Mouse (Mus musculus): ENCODE data around the gene Arhgap23. TPM values are rescaled to one million over a fixed set of nuclear protein-coding genes. Genes with fewer than 3 reads are reported as not detected.

The Arhgap23 gene
- total and polyA plus RNA-seq, 3 experiments: 1.2 to 5.6 (median 4.2) TPM

DNA sequence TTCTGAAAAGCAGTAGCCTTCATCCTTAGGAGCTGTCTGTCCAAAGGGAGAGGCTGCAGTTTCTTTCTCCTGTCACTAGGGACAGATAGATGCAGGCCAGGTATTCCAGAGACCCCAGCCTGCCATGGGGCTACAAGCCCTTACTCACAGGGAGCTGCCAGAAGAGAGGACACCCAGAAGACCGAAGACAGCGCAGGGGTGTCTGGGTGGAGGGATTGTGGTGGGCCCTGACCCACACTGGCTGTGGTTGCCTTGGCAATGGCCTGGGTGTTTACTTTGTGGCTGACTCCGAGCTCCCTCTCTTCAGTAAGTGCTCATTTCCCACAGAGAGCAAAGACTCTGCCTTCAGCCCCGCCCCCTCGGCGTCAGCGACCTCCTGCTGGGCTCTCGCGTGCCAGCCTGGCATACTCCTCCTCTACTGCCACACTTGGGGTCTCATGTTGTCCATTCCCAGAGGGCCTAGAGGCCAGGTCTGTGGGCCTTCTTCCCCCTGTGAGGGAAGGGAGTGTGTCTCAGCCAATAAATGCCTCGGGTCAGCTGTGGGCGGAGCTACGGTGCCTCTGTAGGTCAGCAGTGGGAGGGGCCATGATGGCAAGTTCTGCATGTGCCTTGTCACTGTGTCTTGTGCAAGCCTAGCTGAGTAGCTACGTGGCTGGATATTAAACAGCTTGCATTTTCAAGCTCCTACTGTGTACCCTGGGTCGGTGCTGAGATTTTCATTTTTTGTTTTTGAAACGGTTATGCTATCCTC lies 19.5 kb downstream of the Arhgap23 start (continued):
- TF ChIP-seq CTCF (conservative IDR thresholded peaks at IDR 0.05 in 1 of 2, IDR thresholded peaks at IDR 0.05 in 1 of 2; ENCODE audit: low read depth in 2 of 2, low read length in 2 of 2): peak; percentile 63 to 67
- TF ChIP-seq E2F4 (IDR thresholded peaks at IDR 0.05; ENCODE audit: insufficient replicate concordance, low read depth, low read length): no peak
- 0 out of 2 replicates have a peak, but pooled peaks have one; percentile 31 for TF ChIP-seq KAT2A (IDR thresholded peaks at IDR 0.05; ENCODE audit: insufficient replicate concordance, low read length)
- no peak for TF ChIP-seq UBTF (IDR thresholded peaks at IDR 0.05; ENCODE audit: low read depth, low read length)
- peak; percentile 63 for TF ChIP-seq ELF1 (IDR thresholded peaks at IDR 0.05; ENCODE audit: low read depth, low read length)
- TF ChIP-seq POLR2A (IDR thresholded peaks at IDR 0.05; ENCODE audit: low read depth, low read length): peak; percentile 76
- TF ChIP-seq HCFC1 (IDR thresholded peaks at IDR 0.05; ENCODE audit: low read depth, low read length): peak; percentile 51; the same call in 1 of the 2 replicates
- peak; percentile 69 for TF ChIP-seq TBP (conservative IDR thresholded peaks at IDR 0.05; ENCODE audit: low read depth, low read length)
- no peak for TF ChIP-seq ZKSCAN1 (IDR thresholded peaks at IDR 0.05; ENCODE audit: borderline replicate concordance, low read depth, low read length)
- TF ChIP-seq IRF4 (IDR thresholded peaks at IDR 0.05; ENCODE audit: low read depth, low read length): peak; percentile 40; the same call in 1 of the 2 replicates
- TF ChIP-seq POLR2AphosphoS2 (IDR thresholded peaks at IDR 0.05; ENCODE audit: low read depth, low read length): peak; percentile 78; the same call in 1 of the 2 replicates
- TF ChIP-seq CHD1 (IDR thresholded peaks at IDR 0.05; ENCODE audit: low read depth, low read length): no peak

DNA sequence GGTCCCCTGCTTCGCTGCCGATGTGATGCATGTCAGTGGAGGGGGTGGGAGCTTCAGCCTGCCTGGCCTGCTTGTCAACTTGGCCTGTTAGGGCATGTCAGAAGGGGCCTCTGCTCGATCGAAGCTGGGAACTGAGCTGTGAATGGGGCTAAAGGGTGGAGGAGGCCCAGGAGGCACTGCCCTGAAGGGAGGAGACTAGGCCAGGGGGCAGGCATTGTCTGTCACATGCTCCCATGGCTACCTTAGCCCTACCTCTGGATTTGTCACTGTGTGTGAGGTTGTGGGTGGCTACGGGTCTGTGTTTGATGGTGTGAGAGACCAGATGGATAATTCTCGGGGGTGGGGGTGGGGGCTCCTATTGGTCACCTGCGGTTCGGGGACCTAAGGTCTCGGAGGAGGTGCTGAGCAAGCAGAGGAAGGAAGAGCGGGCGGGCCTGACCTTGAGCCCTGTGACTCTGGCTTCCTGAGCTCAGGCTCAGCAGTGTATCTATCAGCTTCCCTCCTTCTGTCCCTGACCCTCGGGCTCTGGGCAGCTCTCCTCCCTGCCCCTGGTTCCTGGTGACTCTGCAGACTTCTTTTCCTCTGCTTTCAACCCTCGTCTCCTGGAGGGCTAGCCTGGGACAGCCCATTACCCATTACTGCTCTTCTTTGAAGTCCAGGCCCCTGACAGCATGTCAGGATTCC lies 20.6 kb downstream of the Arhgap23 start:
- Histone ChIP-seq H3K4me2 (ENCODE audit: insufficient read depth, low read depth, poor library complexity, severe bottlenecking) (peak overlapping the region; percentile 63), H3K27me3 (replicated peaks) (no peaks in the 10 kb centered on the region), H3K27ac (ENCODE audit: insufficient read depth, low read depth) (peak overlapping the region; percentile 95), H3K9ac (ENCODE audit: insufficient read depth, low read depth) (peak overlapping the region; percentile 54), H3K79me2 (replicated peaks; ENCODE audit: control insufficient read depth, extremely low read depth, insufficient read depth, poor library complexity, severe bottlenecking) (no peaks in the 10 kb centered on the region), H3K4me3 (replicated peaks in 1 of 3; ENCODE audit: low read depth in 2 of 3, low read length in 2 of 3, poor library complexity in 1 of 3) (peak overlapping the region; percentile 53 to 58 (median 57)), H3K4me1 (ENCODE audit: control insufficient read depth in 1 of 2, insufficient read depth in 2 of 2) (peaks cover 8 to 52% of the 10 kb centered on the region in 2 experiments), H3K9me3 (replicated peaks; ENCODE audit: low read length) (no peaks in the 10 kb centered on the region), H3K36me3 (replicated peaks in 1 of 2; ENCODE audit: control insufficient read depth in 1 of 2, insufficient read depth in 1 of 2, low read length in 1 of 2) (peaks cover 0 to 11% of the 10 kb centered on the region in 2 experiments)
- dilution Hi-C loops (cut with MboI; ENCODE audit: extremely low pct_ligation_motif_present, extremely low pct_unique_long_range_greater_than_20kb, low sequenced_read_pairs) (no loop called here), in situ Hi-C loops (cut with MboI; ENCODE audit: low pct_ligation_motif_present, low pct_unique_long_range_greater_than_20kb, low sequenced_read_pairs) (loop anchor here (5.0 kb wide), 1 partner anchor 36 kb away; no protein-coding TSS in a partner anchor)
- peak; percentile 91 for DNase-seq (ENCODE audit: extremely low read depth)
- no peak; the same call in 1 of the 2 replicates for TF ChIP-seq RAD21 (IDR thresholded peaks at IDR 0.05; ENCODE audit: low read depth, low read length)
- TF ChIP-seq BHLHE40 (IDR thresholded peaks at IDR 0.05; ENCODE audit: low read depth, low read length): no peak; the same call in 1 of the 2 replicates
- peak; percentile 52; the same call in 1 of the 2 replicates for TF ChIP-seq CHD2 (IDR thresholded peaks at IDR 0.05; ENCODE audit: low read length)
- TF ChIP-seq MAFK (IDR thresholded peaks at IDR 0.05; ENCODE audit: insufficient replicate concordance, low read length): peak; percentile 40; the same call in 1 of the 2 replicates
- no peak for TF ChIP-seq ZKSCAN1 (IDR thresholded peaks at IDR 0.05; ENCODE audit: borderline replicate concordance, low read depth, low read length)
- TF ChIP-seq JUN (IDR thresholded peaks at IDR 0.05; ENCODE audit: insufficient read depth, low read depth, low read length): no peak
- TF ChIP-seq ZNF384 (IDR thresholded peaks at IDR 0.05; ENCODE audit: low read depth, low read length): no peak
- TF ChIP-seq MYC (IDR thresholded peaks at IDR 0.05; ENCODE audit: low read depth, low read length): peak; percentile 80; the same call in 1 of the 2 replicates
- TF ChIP-seq USF2 (conservative IDR thresholded peaks at IDR 0.05; ENCODE audit: low read depth, low read length): peak; percentile 34; the same call in 1 of the 2 replicates
- peak; percentile 32; the same call in 1 of the 2 replicates for TF ChIP-seq EP300 (IDR thresholded peaks at IDR 0.05; ENCODE audit: low read length)
- TF ChIP-seq CTCF (conservative IDR thresholded peaks at IDR 0.05 in 1 of 2, IDR thresholded peaks at IDR 0.05 in 1 of 2; ENCODE audit: low read depth in 2 of 2, low read length in 2 of 2): no peak
- TF ChIP-seq TBP (conservative IDR thresholded peaks at IDR 0.05; ENCODE audit: low read depth, low read length): peak; percentile 96
- no peak for TF ChIP-seq ZC3H11A (IDR thresholded peaks at IDR 0.05; ENCODE audit: low read depth, low read length)
- TF ChIP-seq HCFC1 (IDR thresholded peaks at IDR 0.05; ENCODE audit: low read depth, low read length): peak; percentile 36; the same call in 1 of the 2 replicates
- no peak for TF ChIP-seq ZMIZ1 (IDR thresholded peaks at IDR 0.05; ENCODE audit: low read depth, low read length)
- TF ChIP-seq MAX (IDR thresholded peaks at IDR 0.05; ENCODE audit: low read length): peak; percentile 75
- peak; percentile 45; the same call in 1 of the 2 replicates for TF ChIP-seq ETS1 (conservative IDR thresholded peaks at IDR 0.05; ENCODE audit: low read depth, low read length)
- no peak for TF ChIP-seq POLR2AphosphoS2 (IDR thresholded peaks at IDR 0.05; ENCODE audit: low read depth, low read length)
- peak; percentile 55; the same call in 1 of the 2 replicates for TF ChIP-seq MAZ (IDR thresholded peaks at IDR 0.05; ENCODE audit: low read depth, low read length)
- peak; percentile 45; the same call in 1 of the 2 replicates for TF ChIP-seq NRF1 (IDR thresholded peaks at IDR 0.05; ENCODE audit: low read depth, low read length)
- TF ChIP-seq GABPA (IDR thresholded peaks at IDR 0.05; ENCODE audit: insufficient replicate concordance, low read depth, low read length): no peak
- peak; percentile 82 for TF ChIP-seq POLR2A (IDR thresholded peaks at IDR 0.05; ENCODE audit: low read depth, low read length)
- TF ChIP-seq SIN3A (IDR thresholded peaks at IDR 0.05; ENCODE audit: low read length): peak; percentile 51
- TF ChIP-seq SMC3 (IDR thresholded peaks at IDR 0.05; ENCODE audit: low read depth, low read length): no peak
- TF ChIP-seq IRF4 (IDR thresholded peaks at IDR 0.05; ENCODE audit: low read depth, low read length): peak; percentile 65; the same call in 1 of the 2 replicates
- no peak for TF ChIP-seq E2F4 (IDR thresholded peaks at IDR 0.05; ENCODE audit: insufficient replicate concordance, low read depth, low read length)
- TF ChIP-seq CHD1 (IDR thresholded peaks at IDR 0.05; ENCODE audit: low read depth, low read length): peak; percentile 99
- TF ChIP-seq JUND (conservative IDR thresholded peaks at IDR 0.05; ENCODE audit: low read depth, low read length): no peak
